ENCODE assay signal across 9 mouse cellular contexts in the genomic region with DNA sequence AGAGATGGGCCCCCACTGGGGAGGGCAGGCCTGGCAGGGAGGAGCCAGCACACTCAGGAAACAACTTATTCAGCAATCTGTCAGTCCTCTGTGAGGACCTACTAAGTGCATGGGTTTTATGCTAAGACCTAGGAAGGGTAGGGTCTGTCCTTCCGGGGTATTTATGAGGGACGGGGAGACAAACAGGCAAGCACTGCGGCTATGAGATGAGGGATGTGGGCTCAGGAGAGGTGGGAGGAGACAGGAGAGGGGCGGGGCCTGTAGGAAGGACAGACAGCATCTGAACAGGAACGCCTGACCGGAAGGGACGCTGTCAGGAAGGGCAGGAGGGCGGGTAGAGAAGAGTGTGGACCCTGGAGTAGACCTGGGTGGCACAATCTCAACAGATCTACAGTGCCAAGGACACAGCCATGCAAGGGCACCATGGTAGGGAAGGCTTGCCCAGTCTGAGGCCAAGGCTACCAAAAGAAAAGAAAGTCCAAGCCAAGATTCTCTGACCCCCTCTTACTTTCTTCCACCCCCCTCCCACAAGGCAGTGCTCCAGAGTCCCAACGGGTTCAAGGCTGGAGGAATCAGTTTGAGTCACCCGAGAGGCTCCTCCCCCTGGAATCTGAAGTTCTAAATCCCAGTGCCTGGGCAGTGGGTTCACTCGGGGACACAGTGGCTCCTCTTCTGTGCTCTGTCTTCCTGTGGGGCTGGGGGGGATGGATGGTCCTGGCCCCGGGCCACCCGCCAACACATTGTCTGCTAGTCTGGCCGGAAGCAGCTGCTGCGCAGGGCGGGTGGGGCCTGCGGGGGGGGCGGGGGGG. TPM values are rescaled to one million over a fixed set of nuclear protein-coding genes. Genes with fewer than 3 reads are reported as not detected.
DNase-seq lines count a peak whose midpoint lies in the region; ATAC-seq and TF ChIP-seq lines count a peak whose summit lies in the region.
"Had no signal": no experiment of that assay in that cellular context is flagged by ENCODE, and none has a peak within 500 bp of the region (broad histone marks: within the 10 kb centered on the region; RNA-seq: fewer than 3 reads in every experiment).

No protein-coding gene starts in this region.

- no peaks in the 10 kb centered on the region for H3K9me3 ChIP-seq in intestine, postnatal 0 days (ENCODE audit: control insufficient read depth)
- no peaks in the 10 kb centered on the region for H3K9me3 ChIP-seq in lung, embryonic 14.5 days (ENCODE audit: low read depth, low read length)
- H3K9me3 ChIP-seq in stomach, postnatal 0 days (ENCODE audit: control insufficient read depth, low read length): no peaks in the 10 kb centered on the region

- 16% methylated on average over 18 of the region's 18 CpGs for WGBS in intestine, postnatal 0 days
- 12% methylated on average over 18 of the region's 18 CpGs for WGBS in lung, embryonic 14.5 days
- 14% methylated on average over 17 of the region's 18 CpGs for WGBS in stomach, postnatal 0 days

- H3K27ac ChIP-seq in intestine, postnatal 0 days (ENCODE audit: low read depth, low read length): peak overlapping the region; percentile 54
- H3K27ac ChIP-seq in lung, embryonic 14.5 days (ENCODE audit: low read depth): peak overlapping the region; percentile 46; the same call in 1 of the 2 replicates
- H3K27ac ChIP-seq in stomach, postnatal 0 days (replicated peaks): peak overlapping the region; percentile 84

- no peaks in the 10 kb centered on the region for H3K36me3 ChIP-seq in intestine, postnatal 0 days (ENCODE audit: control insufficient read depth, insufficient read depth)
- H3K36me3 ChIP-seq in lung, embryonic 14.5 days (ENCODE audit: insufficient read depth): no peaks in the 10 kb centered on the region
- H3K36me3 ChIP-seq in stomach, postnatal 0 days (ENCODE audit: control insufficient read depth, insufficient read depth, low read length): no peaks in the 10 kb centered on the region

- ATAC-seq in intestine, postnatal 0 days: peak; percentile 43; the same call in 1 of the 2 replicates
- peak; percentile 89 for ATAC-seq in lung, embryonic 14.5 days (ENCODE audit: insufficient read depth)
- peak; percentile 74 for ATAC-seq in stomach, postnatal 0 days (ENCODE audit: low FRiP score, low TSS enrichment)

- no peaks in the 10 kb centered on the region for H3K27me3 ChIP-seq in intestine, postnatal 0 days (replicated peaks; ENCODE audit: control insufficient read depth, insufficient read depth, low read length)
- no peaks in the 10 kb centered on the region for H3K27me3 ChIP-seq in lung, embryonic 14.5 days (ENCODE audit: insufficient read depth, low read length)
- no peaks in the 10 kb centered on the region for H3K27me3 ChIP-seq in stomach, postnatal 0 days (ENCODE audit: control insufficient read depth, insufficient read depth, low read length)

- H3K4me1 ChIP-seq in intestine, postnatal 0 days (replicated peaks; ENCODE audit: control insufficient read depth, insufficient read depth, low read length): no peaks in the 10 kb centered on the region
- H3K4me1 ChIP-seq in lung, embryonic 14.5 days (ENCODE audit: insufficient read depth): peaks cover 8% of the 10 kb centered on the region
- 0 out of 2 replicates have a peak, but pooled peaks cover 5% of the 10 kb centered on the region for H3K4me1 ChIP-seq in stomach, postnatal 0 days (replicated peaks; ENCODE audit: control insufficient read depth, insufficient read depth)

- TF ChIP-seq EP300 in stomach, postnatal 0 days (optimal IDR thresholded peaks at IDR 0.05): no peak

- DNase-seq in embryo, embryonic 10.5 days (ENCODE audit: low spot score): peak; percentile 18
- no peak for DNase-seq in embryo, embryonic 9.5 days (ENCODE audit: extremely low spot score)
- peak; percentile 43 for DNase-seq in thymus, postnatal 25 days
- DNase-seq in thymus, postnatal 10 days (ENCODE audit: low spot score in 2 of 2): no peak
- DNase-seq in heart, adult 11 months: peak; percentile 100
- peak; percentile 88 for DNase-seq in lung, embryonic 14.5 days
- peak; percentile 59 for DNase-seq in stomach, postnatal 0 days (ENCODE audit: low spot score)

- H3K4me2 ChIP-seq in intestine, postnatal 0 days (replicated peaks; ENCODE audit: low read depth): peak overlapping the region; percentile 10; the same call in 1 of the 2 replicates
- H3K4me2 ChIP-seq in lung, embryonic 14.5 days: peak overlapping the region; percentile 44
- H3K4me2 ChIP-seq in stomach, postnatal 0 days (replicated peaks; ENCODE audit: low read depth): peak overlapping the region; percentile 25; the same call in 1 of the 2 replicates

- H3K9ac ChIP-seq in intestine, postnatal 0 days (ENCODE audit: low read depth, low read length): no peak overlapping the region
- no peak overlapping the region for H3K9ac ChIP-seq in lung, embryonic 14.5 days
- H3K9ac ChIP-seq in stomach, postnatal 0 days (ENCODE audit: low read length): no peak overlapping the region; the same call in 1 of the 2 replicates

- 0 out of 2 replicates have a peak, but pooled peaks have one; percentile 4 for TF ChIP-seq CTCF in intestine, postnatal 0 days (IDR thresholded peaks at IDR 0.05; ENCODE audit: low read depth)
- no peak for TF ChIP-seq CTCF in lung, embryonic 14.5 days (IDR thresholded peaks at IDR 0.05; ENCODE audit: low read depth)
- TF ChIP-seq CTCF in stomach, postnatal 0 days (IDR thresholded peaks at IDR 0.05; ENCODE audit: low read depth): peak; percentile 1; the same call in 1 of the 2 replicates

- H3K4me3 ChIP-seq in intestine, postnatal 0 days (ENCODE audit: low read depth, low read length): no peak overlapping the region
- no peak overlapping the region for H3K4me3 ChIP-seq in lung, embryonic 14.5 days (ENCODE audit: low read depth, low read length)
- H3K4me3 ChIP-seq in stomach, postnatal 0 days (ENCODE audit: low read depth, low read length): no peak overlapping the region
- H3K4me3 ChIP-seq: erythroblast, embryonic 14.5 days had no signal

RNA-seq across cellular contexts. Expression of gene Wnt7b, which starts 17.8 kb away (rescaled TPM):
- polyA plus RNA-seq in intestine, postnatal 0 days (2015; fragmentation: Nextera tagmentation; extraction: Ambion mirVana): 0.14 and 0.27 TPM in 2 replicates
- 65.7 and 77.0 TPM in 2 replicates for polyA plus RNA-seq in lung, embryonic 14.5 days (2014; fragmentation: Nextera tagmentation; extraction: Ambion mirVana)
- polyA plus RNA-seq in stomach, postnatal 0 days (2015; fragmentation: Nextera tagmentation; extraction: Ambion mirVana): 20.6 and 24.4 TPM in 2 replicates
- polyA plus RNA-seq: erythroblast, embryonic 14.5 days had no signal

Comparison
In these comparisons a context has a peak if more than half of its experiments do, and no peak if none do; other contexts are left out.
1. DNase-seq: peak in embryo, embryonic 10.5 days (single experiment), thymus, postnatal 25 days (single experiment), heart, adult 11 months (single experiment), lung, embryonic 14.5 days (single experiment) and stomach, postnatal 0 days (single experiment); none in embryo, embryonic 9.5 days (single experiment) and thymus, postnatal 10 days (0 of 2).
2. RNA of gene Wnt7b, which starts 17.8 kb away (polyA plus RNA-seq): 65.7 to 77.0 TPM in lung, embryonic 14.5 days and 20.6 to 24.4 TPM in stomach, postnatal 0 days; 0.14 to 0.27 TPM in intestine, postnatal 0 days; every median in the first group is over 10 times any median in the second.
3. Peak in every context shown above with its lines, with median percentiles within 50 percentile points of each other: ATAC-seq, H3K27ac ChIP-seq and H3K4me2 ChIP-seq.